Mouse (Mus musculus) hindbrain, embryonic 14.5 days (tissue): Measurements from ENCODE around the gene Bin2. TPM values are rescaled to one million over a fixed set of nuclear protein-coding genes. Genes with fewer than 3 reads are reported as not detected.

Experiments
- ATAC-seq: fragments of 200-750 bp; cut with Nextera tagmentation; 2 replicates; pipeline ENCODE4 v1.8.0; 2017; ENCODE audit warnings: moderate number of reproducible peaks, mild to moderate bottlenecking, moderate TSS enrichment, moderate library complexity; ENCODE audit not compliant: low FRiP score
- DNase-seq: peaks from one replicate; pipeline ENCODE4 v3.0.0-alpha.2; 2015; ENCODE audit warnings: low spot score
- H3K27ac ChIP-seq: fragments of 300-500 bp; sonication (generic); 2 replicates; pipeline ENCODE4 v1.5.1; 2014; ENCODE audit warnings: mild to moderate bottlenecking, moderate library complexity
- H3K27me3 ChIP-seq: fragments of 300-500 bp; sonication (generic); 2 replicates; pipeline ENCODE4 v1.6.1; 2014; ENCODE audit warnings: mild to moderate bottlenecking, low read length, mixed read lengths; ENCODE audit not compliant: control insufficient read depth, insufficient read depth
- H3K36me3 ChIP-seq: fragments of 300-500 bp; sonication (generic); replicated peaks from 2 replicates; pipeline ENCODE4 v1.6.1; 2014; ENCODE audit not compliant: control insufficient read depth, insufficient read depth
- H3K4me1 ChIP-seq: fragments of 300-500 bp; sonication (generic); replicated peaks from 2 replicates; pipeline ENCODE4 v1.6.1; 2014; ENCODE audit warnings: antibody characterized with exemption, low read length, mixed read lengths; ENCODE audit not compliant: control insufficient read depth, insufficient read depth
- H3K4me2 ChIP-seq: fragments of 300-500 bp; sonication (generic); replicated peaks from 2 replicates; pipeline ENCODE4 v1.6.1; 2014; ENCODE audit warnings: mild to moderate bottlenecking, moderate library complexity
- H3K4me3 ChIP-seq: fragments of 300-500 bp; sonication (generic); replicated peaks from 2 replicates; pipeline ENCODE4 v1.5.1; 2014; ENCODE audit warnings: mild to moderate bottlenecking, low read length
- H3K9ac ChIP-seq: fragments of 300-500 bp; sonication (generic); 2 replicates; pipeline ENCODE4 v1.6.1; 2014
- H3K9me3 ChIP-seq: fragments of 300-500 bp; sonication (generic); 2 replicates; pipeline ENCODE4 v1.6.1; 2016; ENCODE audit warnings: low read length; ENCODE audit not compliant: control insufficient read depth
- WGBS: fragments of 180-500 bp; shearing (Covaris S2); extraction: QIAGEN DNeasy Blood & Tissue Kit; methylation state at CpG from one replicate; pipeline ENCODE4 v1.1.7; 2014; 5-methylcytosine and 5-hydroxymethylcytosine counted together
- polyA plus RNA-seq: library from polyadenylated mRNA; unstranded; fragments of >200 nt; fragmentation: Nextera tagmentation; extraction: Ambion mirVana; gene quantifications from 2 replicates; pipeline ENCODE4 v1.2.1, GENCODE M21; 2014

Gene Bin2
- polyA plus RNA-seq, 1 experiment from 2014 or later = 2.2 TPM

- H3K36me3 ChIP-seq = no peaks in the 10 kb centered on the region
- no peak for DNase-seq
- no peak for ATAC-seq
- H3K9ac ChIP-seq = no peak overlapping the region
- H3K4me2 ChIP-seq = peak overlapping the region; percentile 32
- peaks cover 13% of the 10 kb centered on the region; the same call in 1 of the 2 replicates for H3K27me3 ChIP-seq
- no peak overlapping the region for H3K4me3 ChIP-seq
- H3K27ac ChIP-seq = no peak overlapping the region
- 0 out of 2 replicates have a peak, but pooled peaks cover 5% of the 10 kb centered on the region for H3K4me1 ChIP-seq
- no peaks in the 10 kb centered on the region for H3K9me3 ChIP-seq
- 13% methylated on average over 17 of the region's 17 CpGs for WGBS
These were observed 34.6 kb upstream of the Bin2 start for GRCm38 (mm10) chr15:100703913-100704312.

- Histone ChIP-seq H3K27me3 (peaks cover 13% of the 10 kb centered on the region; the same call in 1 of the 2 replicates), H3K27ac (no peak overlapping the region), H3K4me2 (no peak overlapping the region), H3K36me3 (no peaks in the 10 kb centered on the region), H3K9ac (no peak overlapping the region), H3K4me3 (no peak overlapping the region), H3K9me3 (no peaks in the 10 kb centered on the region), H3K4me1 (0 out of 2 replicates have a peak, but pooled peaks cover 5% of the 10 kb centered on the region)
- DNase-seq (no peak), ATAC-seq (no peak)
- WGBS = 78% methylated on average over 6 of the region's 6 CpGs
These were observed 32.5 kb upstream of the Bin2 start for GRCm38 (mm10) chr15:100701856-100702255.

- peaks cover 13% of the 10 kb centered on the region; the same call in 1 of the 2 replicates for H3K27me3 ChIP-seq
- no peaks in the 10 kb centered on the region for H3K36me3 ChIP-seq
- ATAC-seq (no peak), DNase-seq (no peak)
- H3K4me3 ChIP-seq = no peak overlapping the region
- no peak overlapping the region for H3K9ac ChIP-seq
- 0 out of 2 replicates have a peak, but pooled peaks cover 5% of the 10 kb centered on the region for H3K4me1 ChIP-seq
- H3K27ac ChIP-seq = no peak overlapping the region
- no peak overlapping the region for H3K4me2 ChIP-seq
- no peaks in the 10 kb centered on the region for H3K9me3 ChIP-seq
- 68% methylated on average over 10 of the region's 10 CpGs for WGBS
These were observed 31.8 kb upstream of the Bin2 start for GRCm38 (mm10) chr15:100701108-100701507.

- Histone ChIP-seq H3K27me3 (peaks cover 13% of the 10 kb centered on the region; the same call in 1 of the 2 replicates), H3K9me3 (no peaks in the 10 kb centered on the region), H3K4me1 (0 out of 2 replicates have a peak, but pooled peaks cover 5% of the 10 kb centered on the region), H3K27ac (no peak overlapping the region), H3K9ac (no peak overlapping the region), H3K36me3 (no peaks in the 10 kb centered on the region), H3K4me3 (no peak overlapping the region), H3K4me2 (no peak overlapping the region)
- 76% methylated on average over 5 of the region's 5 CpGs for WGBS
- DNase-seq (no peak), ATAC-seq (no peak)
These were observed 31.1 kb upstream of the Bin2 start for GRCm38 (mm10) chr15:100700424-100700823.

GRCm38 (mm10) chr15:100699386-100699785 is 30.0 kb upstream of the Bin2 start:
- no peak overlapping the region for H3K4me3 ChIP-seq
- WGBS = 69% methylated on average over 6 of the region's 6 CpGs

GRCm38 (mm10) chr15:100698078-100698477 is 28.7 kb upstream of the Bin2 start:
- no peak overlapping the region for H3K4me2 ChIP-seq
- no peaks in the 10 kb centered on the region for H3K4me1 ChIP-seq
- 79% methylated on average over 10 of the region's 10 CpGs for WGBS
- no peak overlapping the region for H3K27ac ChIP-seq
- DNase-seq (no peak), ATAC-seq (no peak)
- H3K9ac ChIP-seq = no peak overlapping the region
- H3K9me3 ChIP-seq = no peaks in the 10 kb centered on the region
- no peaks in the 10 kb centered on the region for H3K36me3 ChIP-seq
- no peak overlapping the region for H3K4me3 ChIP-seq
- no peaks in the 10 kb centered on the region for H3K27me3 ChIP-seq

More at GRCm38 (mm10) chr15:100699386-100699785, 30.0 kb upstream of the Bin2 start:
- no peaks in the 10 kb centered on the region for H3K36me3 ChIP-seq
- H3K27me3 ChIP-seq = peaks cover 11% of the 10 kb centered on the region; the same call in 1 of the 2 replicates
- ATAC-seq (no peak), DNase-seq (no peak)
- H3K4me1 ChIP-seq = 0 out of 2 replicates have a peak, but pooled peaks cover 5% of the 10 kb centered on the region
- no peak overlapping the region for H3K4me2 ChIP-seq
- no peak overlapping the region for H3K27ac ChIP-seq
- H3K9ac ChIP-seq = no peak overlapping the region
- no peaks in the 10 kb centered on the region for H3K9me3 ChIP-seq

GRCm38 (mm10) chr15:100694406-100694805 is 25.1 kb upstream of the Bin2 start:
- no peak overlapping the region for H3K27ac ChIP-seq
- no peak for DNase-seq
- 84% methylated on average over 9 of the region's 9 CpGs for WGBS
- H3K27me3 ChIP-seq = no peaks in the 10 kb centered on the region
- H3K9me3 ChIP-seq = peaks cover 10% of the 10 kb centered on the region
- no peak overlapping the region for H3K4me3 ChIP-seq
- no peak overlapping the region for H3K4me2 ChIP-seq
- no peaks in the 10 kb centered on the region for H3K36me3 ChIP-seq
- no peak for ATAC-seq
- H3K9ac ChIP-seq = no peak overlapping the region
- H3K4me1 ChIP-seq = no peaks in the 10 kb centered on the region

- Histone ChIP-seq H3K9ac (no peak overlapping the region), H3K4me3 (no peak overlapping the region), H3K27ac (no peak overlapping the region), H3K4me2 (no peak overlapping the region), H3K36me3 (no peaks in the 10 kb centered on the region), H3K4me1 (no peaks in the 10 kb centered on the region), H3K27me3 (no peaks in the 10 kb centered on the region), H3K9me3 (peaks cover 10% of the 10 kb centered on the region)
- WGBS = 77% methylated on average over 3 of the region's 3 CpGs
- DNase-seq = no peak
- no peak for ATAC-seq
These were observed 22.6 kb upstream of the Bin2 start for GRCm38 (mm10) chr15:100691990-100692389.

GRCm38 (mm10) chr15:100687430-100687971 is 18.1 kb upstream of the Bin2 start, which contains the start of gene Cela1:
Cela1 (minus strand) TSS chr15:100687921.
- Histone ChIP-seq H3K4me2 (no peak within 1 kb of the TSS), H3K9ac (no peak within 1 kb of the TSS), H3K4me3 (no peak within 1 kb of the TSS), H3K4me1 (no peaks in the 10 kb centered on the region), H3K27ac (no peak within 1 kb of the TSS), H3K27me3 (no peaks in the 10 kb centered on the region), H3K9me3 (peaks cover 10% of the 10 kb centered on the region), H3K36me3 (no peaks in the 10 kb centered on the region)
- DNase-seq = no peak
- ATAC-seq = no peak
- 85% methylated on average over 8 of the region's 8 CpGs for WGBS
